Mouse (Mus musculus): ENCODE results near the gene Syngr1.
A peak's percentile ranks its signal among the peaks of the same experiment; 100 is the strongest.

Syngr1 gene

GRCm38 (mm10) chr15:80092041-80092441, 907 bp downstream of the Syngr1 start:
- peak; percentile 71 to 72 for DNase-seq

- DNase-seq, result peak; percentile 89 to 91
Measured at GRCm38 (mm10) chr15:80092599-80092998, 1.5 kb downstream of the Syngr1 start.

GRCm38 (mm10) chr15:80094201-80094600, 3.1 kb downstream of the Syngr1 start:
- DNase-seq, result peak; percentile 87 to 92

GRCm38 (mm10) chr15:80095596-80095995, 4.5 kb downstream of the Syngr1 start:
- DNase-seq, result peak in 1 of 2 experiments; percentile 42

GRCm38 (mm10) chr15:80096406-80096805, 5.3 kb downstream of the Syngr1 start:
- peak; percentile 58 to 60 for DNase-seq

GRCm38 (mm10) chr15:80096946-80097881, 6.1 kb downstream of the Syngr1 start:
- DNase-seq, result peak; percentile 47 to 55

- peak in 1 of 2 experiments; percentile 57 for DNase-seq
Measured at GRCm38 (mm10) chr15:80097999-80098461, 6.9 kb downstream of the Syngr1 start.

- peak in 1 of 2 experiments; percentile 50 for DNase-seq
Measured at GRCm38 (mm10) chr15:80098809-80099208, 7.7 kb downstream of the Syngr1 start.

- peak in 1 of 2 experiments; percentile 48 for DNase-seq
Measured at GRCm38 (mm10) chr15:80099477-80099876, 8.3 kb downstream of the Syngr1 start.

GRCm38 (mm10) chr15:80100196-80100595, 9.1 kb downstream of the Syngr1 start:
- DNase-seq, result peak in 1 of 2 experiments; percentile 48

GRCm38 (mm10) chr15:80100871-80101270, 9.7 kb downstream of the Syngr1 start:
- peak; percentile 78 for DNase-seq

- peak; percentile 67 for DNase-seq
Measured at GRCm38 (mm10) chr15:80101503-80101902, 10.4 kb downstream of the Syngr1 start.

- DNase-seq, result peak in 1 of 2 experiments; percentile 63
Measured at GRCm38 (mm10) chr15:80102495-80102894, 11.4 kb downstream of the Syngr1 start.

GRCm38 (mm10) chr15:80105490-80106410, 14.6 kb downstream of the Syngr1 start:
- DNase-seq, result peak in 1 of 2 experiments; percentile 47

GRCm38 (mm10) chr15:80107143-80107542, 16.0 kb downstream of the Syngr1 start:
- peak in 1 of 2 experiments; percentile 5 for DNase-seq

GRCm38 (mm10) chr15:80107575-80107974, 16.4 kb downstream of the Syngr1 start:
- peak in 1 of 2 experiments; percentile 45 for DNase-seq

GRCm38 (mm10) chr15:80111436-80111835, 20.3 kb downstream of the Syngr1 start:
- peak; percentile 39 to 52 for DNase-seq

- no peak for DNase-seq
Measured at GRCm38 (mm10) chr15:80112499-80112898, 21.4 kb downstream of the Syngr1 start.

GRCm38 (mm10) chr15:80114414-80114813, 23.3 kb downstream of the Syngr1 start:
- no peak for DNase-seq

- DNase-seq, result no peak
Measured at GRCm38 (mm10) chr15:80115256-80115655, 24.1 kb downstream of the Syngr1 start.

- DNase-seq, result peak in 1 of 2 experiments; percentile 50
Measured at GRCm38 (mm10) chr15:80115866-80116794, 25.0 kb downstream of the Syngr1 start.

- DNase-seq, result peak in 1 of 2 experiments; percentile 40
Measured at GRCm38 (mm10) chr15:80117154-80117553, 26.0 kb downstream of the Syngr1 start.
